Mouse (Mus musculus): ENCODE results near the gene Vav2.

Vav2 gene

GRCm38 (mm10) chr2:27361786-27362185 is 65.0 kb downstream of the Vav2 start:
- DNase-seq = no peak

GRCm38 (mm10) chr2:27358461-27358860 is 68.4 kb downstream of the Vav2 start:
- no peak for DNase-seq

GRCm38 (mm10) chr2:27355684-27356083 is 71.1 kb downstream of the Vav2 start:
- peak in 1 of 2 experiments; percentile 19 for DNase-seq

- DNase-seq = peak; percentile 39 to 44
Measured at GRCm38 (mm10) chr2:27354610-27355211, 72.1 kb downstream of the Vav2 start.

DNA sequence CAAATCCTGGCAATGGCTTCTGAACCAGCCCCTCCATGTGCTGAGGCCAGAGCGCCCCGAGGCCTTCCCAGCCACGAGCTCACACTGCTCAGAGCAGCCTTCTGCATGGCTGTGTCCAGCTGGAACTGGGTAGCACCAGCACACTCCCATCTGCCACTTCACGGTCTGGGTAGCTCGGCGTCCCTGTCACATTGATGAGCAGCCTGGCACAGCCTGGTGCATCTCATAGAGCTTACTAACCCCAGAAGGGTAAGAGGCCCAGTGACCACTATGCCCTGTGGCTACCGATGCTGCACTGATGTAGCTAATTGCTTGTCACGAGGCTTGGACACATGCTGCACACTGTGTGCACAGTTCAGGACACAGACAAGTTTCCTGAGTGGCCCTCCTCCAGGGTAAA is 74.1 kb downstream of the Vav2 start:
- no peak for DNase-seq

GRCm38 (mm10) chr2:27350371-27350770 is 76.5 kb downstream of the Vav2 start:
- DNase-seq = no peak

DNA sequence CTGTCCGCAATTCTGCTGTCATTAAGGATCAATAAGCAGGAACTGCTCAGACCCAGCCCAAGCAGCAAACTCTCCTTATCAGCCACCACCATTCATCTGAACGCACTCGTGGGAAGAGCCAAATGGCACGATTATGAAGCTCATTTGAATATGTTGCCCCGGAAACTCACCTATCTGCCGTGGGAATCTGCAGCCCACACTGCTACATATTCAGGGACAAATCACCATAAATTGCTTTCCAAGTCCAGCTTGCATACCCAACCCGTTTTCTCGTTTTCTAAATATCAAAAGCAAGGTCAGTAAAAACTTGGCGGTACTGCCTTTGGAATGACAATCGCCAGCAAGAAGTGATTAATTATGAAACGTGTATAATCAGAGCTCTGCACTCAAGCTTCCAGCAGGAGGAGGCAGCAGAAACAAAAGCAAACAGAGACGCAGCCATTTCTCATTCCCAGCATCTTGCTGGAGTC is 82.8 kb downstream of the Vav2 start:
- DNase-seq = no peak

- no peak for DNase-seq
Measured at GRCm38 (mm10) chr2:27340682-27341081, 86.2 kb downstream of the Vav2 start.

- DNase-seq = no peak
Measured at GRCm38 (mm10) chr2:27339051-27339450, 87.8 kb downstream of the Vav2 start.

GRCm38 (mm10) chr2:27337261-27337660 is 89.6 kb downstream of the Vav2 start:
- no peak for DNase-seq

DNA sequence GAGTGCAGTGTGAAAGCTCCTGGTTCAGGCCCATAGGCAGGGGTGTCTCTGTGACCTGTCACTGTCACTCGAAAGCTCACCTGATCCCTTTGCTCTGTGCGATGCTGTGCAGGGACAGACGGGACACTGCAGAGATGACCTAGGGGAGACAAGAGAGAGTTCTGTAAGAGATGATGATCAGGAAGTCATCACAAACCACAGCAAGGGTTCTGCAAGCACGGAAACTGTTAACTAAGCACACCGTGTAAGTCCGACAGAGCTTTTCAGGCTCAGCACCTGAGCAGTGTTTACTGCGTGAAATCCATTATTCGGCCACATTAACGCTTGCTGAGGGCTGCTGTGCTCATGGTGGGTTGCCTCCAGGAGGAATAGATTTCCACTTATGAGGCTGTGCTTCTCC is 90.2 kb downstream of the Vav2 start:
- DNase-seq = no peak

- no peak for DNase-seq
Measured at GRCm38 (mm10) chr2:27334816-27335215, 92.0 kb downstream of the Vav2 start.

- no peak for DNase-seq
Measured at GRCm38 (mm10) chr2:27331560-27331959, 95.3 kb downstream of the Vav2 start.

- no peak for DNase-seq
Measured at GRCm38 (mm10) chr2:27330446-27330845, 96.4 kb downstream of the Vav2 start.

- DNase-seq = no peak
Measured at GRCm38 (mm10) chr2:27329386-27330060, 97.3 kb downstream of the Vav2 start.

GRCm38 (mm10) chr2:27328613-27329041 is 98.2 kb downstream of the Vav2 start:
- DNase-seq = no peak

DNA sequence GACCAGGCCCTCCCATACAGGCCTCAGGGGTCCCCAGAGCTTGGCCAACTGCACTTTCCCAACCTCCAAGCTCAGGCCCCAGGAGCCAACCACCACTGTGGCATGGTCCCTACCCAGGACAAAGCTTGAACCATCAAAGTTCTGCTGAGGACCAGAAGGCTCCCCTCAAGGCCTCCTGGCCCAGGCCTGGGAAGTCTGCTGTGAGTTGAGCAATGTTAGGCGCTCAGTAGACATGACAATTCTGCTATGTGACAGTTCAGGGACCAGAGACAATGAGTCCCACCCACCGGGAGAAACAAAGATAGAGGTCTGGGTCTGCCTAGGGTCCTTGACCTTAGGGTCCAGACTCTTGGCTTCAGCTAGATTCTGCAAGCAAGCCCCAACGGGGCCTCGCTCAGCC is 98.9 kb downstream of the Vav2 start:
- DNase-seq = no peak

- no peak for DNase-seq
Measured at GRCm38 (mm10) chr2:27327076-27327475, 99.8 kb downstream of the Vav2 start.

GRCm38 (mm10) chr2:27326357-27326756 is 100.5 kb downstream of the Vav2 start:
- DNase-seq = no peak

DNA sequence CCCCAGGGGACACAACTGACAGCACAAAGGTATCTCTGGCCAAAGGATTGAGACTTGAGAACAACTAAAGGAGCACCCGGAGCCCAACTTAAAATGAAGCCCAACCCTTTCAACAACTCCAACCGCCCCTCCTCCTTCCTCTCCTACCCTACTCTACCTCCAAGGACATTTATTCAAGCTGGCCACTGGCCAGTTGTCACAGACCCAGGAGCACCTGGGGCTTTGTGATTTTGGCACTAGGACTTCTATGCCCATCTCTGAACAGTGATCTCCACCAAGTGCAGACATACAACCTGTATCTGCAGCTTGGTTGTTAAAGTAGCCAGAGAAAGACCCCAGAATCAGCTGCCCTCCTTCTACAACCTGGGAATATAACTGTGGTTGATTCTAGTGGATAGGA is 102.1 kb downstream of the Vav2 start:
- no peak for DNase-seq

DNA sequence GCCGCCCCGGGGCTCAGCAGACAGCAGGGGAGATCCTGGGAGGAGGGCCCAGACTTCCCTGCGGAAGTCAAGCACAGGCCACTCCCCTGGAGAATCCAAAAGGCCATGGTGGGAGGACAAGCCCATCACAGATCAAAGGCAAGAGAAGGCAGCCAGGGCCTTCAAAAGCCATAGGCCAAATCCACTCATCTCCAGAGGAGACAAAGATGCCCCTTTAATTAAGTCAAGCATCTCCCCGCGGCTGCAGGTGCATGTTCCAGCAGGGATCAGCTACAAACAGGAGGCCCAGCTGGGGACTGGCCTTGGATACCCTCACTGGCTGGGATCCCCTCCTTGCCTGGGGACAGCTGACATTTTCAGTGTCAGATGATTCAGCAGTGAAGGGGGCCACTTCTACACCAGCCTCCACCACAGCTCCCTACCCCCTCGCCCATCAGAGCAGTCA is 105.4 kb downstream of the Vav2 start:
- DNase-seq = no peak

- no peak for DNase-seq
Measured at GRCm38 (mm10) chr2:27320820-27321219, 106.0 kb downstream of the Vav2 start.

GRCm38 (mm10) chr2:27318606-27319005 is 108.2 kb downstream of the Vav2 start:
- DNase-seq = no peak

DNA sequence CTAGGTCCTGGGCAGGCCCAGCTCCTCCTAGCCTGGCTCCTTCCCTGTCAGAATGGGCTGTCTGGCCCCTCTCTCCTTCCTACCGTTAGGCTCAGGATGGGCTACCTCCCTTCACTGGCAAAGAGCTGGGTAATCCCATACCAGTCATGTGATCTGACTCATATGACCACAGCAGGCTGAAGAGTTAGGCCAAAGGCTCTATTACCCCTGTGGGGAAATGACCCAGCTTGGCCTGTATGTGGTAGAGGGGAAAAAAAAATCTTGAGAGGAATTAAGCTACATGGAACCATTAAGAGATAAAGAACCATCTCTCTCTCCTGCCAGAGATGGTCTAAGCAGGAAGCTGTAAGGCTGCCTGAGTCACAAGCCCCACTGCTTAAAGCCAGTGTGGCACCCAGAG is 108.6 kb downstream of the Vav2 start:
- DNase-seq = no peak

- DNase-seq = no peak
Measured at GRCm38 (mm10) chr2:27316167-27316566, 110.7 kb downstream of the Vav2 start.

Measured in spleen, adult 18-20 months (tissue).